Mouse (Mus musculus) lung, adult 2 months (tissue): ENCODE data around the gene Olfr672.
"Not testable (repeated sequence)": the region's sequence is repeated elsewhere in the genome, so short reads cannot be mapped to it uniquely, and the experiment has no call there.

Experiments used
- CTCF ChIP-seq: fragments of 200-500 bp; IDR thresholded peaks from 2 replicates; pipeline ENCODE4 v1.5.1; 2011; ENCODE audit warnings: mild to moderate bottlenecking, low read length, control low read depth; ENCODE audit not compliant: insufficient read depth
- POLR2A ChIP-seq: fragments of 200-500 bp; IDR thresholded peaks from 2 replicates; pipeline ENCODE4 v1.6.1; 2011; ENCODE audit warnings: low read depth, mild to moderate bottlenecking, control low read depth, low read length, borderline replicate concordance; ENCODE audit errors: extremely low read depth

- TF ChIP-seq POLR2A, CTCF: not testable (repeated sequence)
Observed at GRCm38 (mm10) chr7:104950234-104950633, 51.6 kb downstream of the Olfr672 start.
